Mouse (Mus musculus): ENCODE data around the gene Olfr19.
"Not testable (repeated sequence)": the region's sequence is repeated elsewhere in the genome, so short reads cannot be mapped to it uniquely, and the experiment has no call there.

Olfr19 gene

GRCm38 (mm10) chr16:16676305-16676704, at the start of gene Olfr19:
Olfr19 (minus strand) TSS chr16:16676405.
- POLR2A ChIA-PET = no interaction called here
- CTCF ChIA-PET = no interaction called here

- ChIA-PET POLR2A (interaction anchor here in 2 of 4 experiments (1.6 kb wide), 2 partner anchors 20 to 85 kb away, joined by 3 read pairs; partner anchors contain the start of gene Fgd4 (in 1 of the 2)), CTCF (interaction anchor here in 1 of 4 experiments (0.6 kb wide), 1 partner anchor 176 kb away, joined by 3 read pairs; no protein-coding TSS in a partner anchor)
Observed at GRCm38 (mm10) chr16:16684975-16685374, 8.8 kb upstream of the Olfr19 start.

- POLR2A ChIA-PET = interaction anchor here in 3 of 4 experiments (0.9 to 1.6 kb wide), 3 partner anchors 9 to 84 kb away, joined by 3 read pairs; partner anchors contain the start of gene Fgd4 (in 1 of the 3)
- CTCF ChIA-PET = no interaction called here
Observed at GRCm38 (mm10) chr16:16684053-16684452, 7.8 kb upstream of the Olfr19 start.

- ChIA-PET CTCF (no interaction called here), POLR2A (interaction anchor here in 1 of 4 experiments (1.1 kb wide), 1 partner anchor 19 kb away, joined by 3 read pairs; no protein-coding TSS in a partner anchor)
Observed at GRCm38 (mm10) chr16:16664994-16665393, 11.2 kb downstream of the Olfr19 start.

GRCm38 (mm10) chr16:16664516-16664915, 11.7 kb downstream of the Olfr19 start:
- POLR2A ChIA-PET = interaction anchor here in 1 of 4 experiments (1.1 kb wide), 1 partner anchor 20 kb away, joined by 3 read pairs; no protein-coding TSS in a partner anchor
- CTCF ChIA-PET = not testable (repeated sequence)

- ChIA-PET CTCF (no interaction called here), POLR2A (no interaction called here)
Observed at GRCm38 (mm10) chr16:16645148-16645547, 31.1 kb downstream of the Olfr19 start.

- CTCF ChIA-PET = no interaction called here
- POLR2A ChIA-PET = no interaction called here
Observed at GRCm38 (mm10) chr16:16633730-16634129, 42.5 kb downstream of the Olfr19 start.

All from embryonic stem cell, embryonic (primary cell).